Mouse (Mus musculus) CH12.LX (cell line): ENCODE results near the gene Ciapin1.

Source experiments
- CTCF ChIP-seq, 2 experiments: IDR thresholded peaks in 1 of 2; conservative IDR thresholded peaks in 1 of 2; 2 replicates each; pipeline ENCODE4 v1.5.1; 2011 to 2012; ENCODE audit warnings: low read depth in 2 of 2, low read length in 2 of 2, improper control_type of control experiment in 1 of 2, inconsistent platforms in 1 of 2, mild to moderate bottlenecking in 1 of 2, moderate library complexity in 1 of 2
- ELF1 ChIP-seq: IDR thresholded peaks from 2 replicates; pipeline ENCODE4 v1.6.1; 2014; ENCODE audit warnings: low read depth, mild to moderate bottlenecking, inconsistent platforms, low read length, improper control_type of control experiment
- EP300 ChIP-seq: IDR thresholded peaks from 2 replicates; pipeline ENCODE4 v1.6.1; 2011; ENCODE audit warnings: low read length, improper control_type of control experiment
- MYC ChIP-seq: IDR thresholded peaks from 2 replicates; pipeline ENCODE4 v1.6.1; 2011; ENCODE audit warnings: low read depth, mild to moderate bottlenecking, improper control_type of control experiment, low read length
- USF2 ChIP-seq: conservative IDR thresholded peaks from 2 replicates; pipeline ENCODE4 v1.6.1; 2011; ENCODE audit warnings: low read depth, low read length, improper control_type of control experiment

GRCm38 (mm10) chr8:94805811-94806210 is 32.3 kb downstream of the Ciapin1 start:
- no peak for TF ChIP-seq MYC
- no peak for TF ChIP-seq CTCF (conservative IDR thresholded peaks at IDR 0.05 in 1 of 2, IDR thresholded peaks at IDR 0.05 in 1 of 2; ENCODE audit: low read depth in 2 of 2, low read length in 2 of 2)
- TF ChIP-seq USF2 = no peak
- TF ChIP-seq ELF1 = no peak
- no peak for TF ChIP-seq EP300
